Mouse (Mus musculus): ENCODE data around the gene Sez6l. TPM values are rescaled to one million over a fixed set of nuclear protein-coding genes. Genes with fewer than 3 reads are reported as not detected.

The Sez6l gene
- total and polyA plus RNA-seq, 3 experiments, result not detected

GRCm38 (mm10) chr5:112509916-112510315 lies 67.1 kb downstream of the Sez6l start:
- DNase-seq (ENCODE audit: extremely low read depth), result no peak
- no peaks in the 10 kb centered on the region for H3K79me2 ChIP-seq (replicated peaks; ENCODE audit: control insufficient read depth, extremely low read depth, insufficient read depth, poor library complexity, severe bottlenecking)
- H3K27ac ChIP-seq (ENCODE audit: insufficient read depth, low read depth), result no peak overlapping the region
- no peak overlapping the region for H3K9ac ChIP-seq (ENCODE audit: insufficient read depth, low read depth)
- no peak overlapping the region for H3K4me3 ChIP-seq (replicated peaks in 1 of 3; ENCODE audit: low read depth in 2 of 3, low read length in 2 of 3, poor library complexity in 1 of 3)
- TF ChIP-seq CTCF (conservative IDR thresholded peaks at IDR 0.05 in 1 of 2, IDR thresholded peaks at IDR 0.05 in 1 of 2; ENCODE audit: low read depth in 2 of 2, low read length in 2 of 2), result no peak
- TF ChIP-seq KAT2A (IDR thresholded peaks at IDR 0.05; ENCODE audit: insufficient replicate concordance, low read length), result no peak
- no peak for TF ChIP-seq BHLHE40 (IDR thresholded peaks at IDR 0.05; ENCODE audit: low read depth, low read length)
- TF ChIP-seq ELF1 (IDR thresholded peaks at IDR 0.05; ENCODE audit: low read depth, low read length), result no peak
- no peak for TF ChIP-seq CHD1 (IDR thresholded peaks at IDR 0.05; ENCODE audit: low read depth, low read length)
- dilution Hi-C loops (cut with MboI; ENCODE audit: extremely low pct_ligation_motif_present, extremely low pct_unique_long_range_greater_than_20kb, low sequenced_read_pairs), result no loop called here
- no peaks in the 10 kb centered on the region for H3K4me1 ChIP-seq (ENCODE audit: control insufficient read depth in 1 of 2, insufficient read depth in 2 of 2)
- no peak overlapping the region for H3K4me2 ChIP-seq (ENCODE audit: insufficient read depth, low read depth, poor library complexity, severe bottlenecking)
- H3K36me3 ChIP-seq (replicated peaks in 1 of 2; ENCODE audit: control insufficient read depth in 1 of 2, insufficient read depth in 1 of 2, low read length in 1 of 2), result no peaks in the 10 kb centered on the region
- no peaks in the 10 kb centered on the region for H3K27me3 ChIP-seq (replicated peaks)
- H3K9me3 ChIP-seq (replicated peaks; ENCODE audit: low read length), result peaks cover 83% of the 10 kb centered on the region
- in situ Hi-C loops (cut with MboI; ENCODE audit: low pct_ligation_motif_present, low pct_unique_long_range_greater_than_20kb, low sequenced_read_pairs), result no loop called here

DNA sequence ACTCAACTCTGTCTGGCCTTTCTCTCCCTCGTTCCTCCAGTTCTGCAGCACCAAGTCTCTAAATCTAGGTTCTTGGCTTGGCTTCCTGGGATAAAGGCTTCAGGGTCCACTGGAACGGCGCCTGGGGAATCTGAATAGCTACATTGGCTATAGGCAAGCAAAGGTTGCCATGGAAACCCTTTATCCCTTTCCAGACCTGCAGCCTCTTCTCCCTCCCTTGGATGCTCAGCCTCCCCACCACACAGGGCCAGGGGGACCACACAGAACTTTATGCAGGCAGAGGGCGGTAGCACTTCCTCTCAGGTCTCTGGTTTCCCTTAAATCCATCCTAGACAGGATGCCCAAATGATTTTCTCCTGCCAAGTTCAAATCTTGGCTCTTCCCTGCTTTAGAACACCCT lies 71.4 kb downstream of the Sez6l start:
- no peak for TF ChIP-seq NRF1 (IDR thresholded peaks at IDR 0.05; ENCODE audit: low read depth, low read length)
- TF ChIP-seq JUN (IDR thresholded peaks at IDR 0.05; ENCODE audit: insufficient read depth, low read depth, low read length), result no peak
- no peak for TF ChIP-seq POLR2A (IDR thresholded peaks at IDR 0.05; ENCODE audit: low read depth, low read length)
- no peak for TF ChIP-seq USF1 (IDR thresholded peaks at IDR 0.05; ENCODE audit: low read depth, low read length)
- Histone ChIP-seq H3K36me3 (replicated peaks in 1 of 2; ENCODE audit: control insufficient read depth in 1 of 2, insufficient read depth in 1 of 2, low read length in 1 of 2) (no peaks in the 10 kb centered on the region), H3K9ac (ENCODE audit: insufficient read depth, low read depth) (no peak overlapping the region), H3K79me2 (replicated peaks; ENCODE audit: control insufficient read depth, extremely low read depth, insufficient read depth, poor library complexity, severe bottlenecking) (no peaks in the 10 kb centered on the region), H3K9me3 (replicated peaks; ENCODE audit: low read length) (peaks cover 95% of the 10 kb centered on the region), H3K4me3 (replicated peaks in 1 of 3; ENCODE audit: low read depth in 2 of 3, low read length in 2 of 3, poor library complexity in 1 of 3) (no peak overlapping the region), H3K27me3 (replicated peaks) (no peaks in the 10 kb centered on the region), H3K4me2 (ENCODE audit: insufficient read depth, low read depth, poor library complexity, severe bottlenecking) (no peak overlapping the region), H3K4me1 (ENCODE audit: control insufficient read depth in 1 of 2, insufficient read depth in 2 of 2) (no peaks in the 10 kb centered on the region), H3K27ac (ENCODE audit: insufficient read depth, low read depth) (no peak overlapping the region)
- no peak for DNase-seq (ENCODE audit: extremely low read depth)
- dilution Hi-C loops (cut with MboI; ENCODE audit: extremely low pct_ligation_motif_present, extremely low pct_unique_long_range_greater_than_20kb, low sequenced_read_pairs) (no loop called here), in situ Hi-C loops (cut with MboI; ENCODE audit: low pct_ligation_motif_present, low pct_unique_long_range_greater_than_20kb, low sequenced_read_pairs) (no loop called here)

GRCm38 (mm10) chr5:112501384-112501783 lies 75.6 kb downstream of the Sez6l start:
- H3K9ac ChIP-seq (ENCODE audit: insufficient read depth, low read depth), result no peak overlapping the region
- H3K27ac ChIP-seq (ENCODE audit: insufficient read depth, low read depth), result no peak overlapping the region
- H3K4me1 ChIP-seq (ENCODE audit: control insufficient read depth in 1 of 2, insufficient read depth in 2 of 2), result no peaks in the 10 kb centered on the region
- no peak for DNase-seq (ENCODE audit: extremely low read depth)
- peaks cover 89% of the 10 kb centered on the region for H3K9me3 ChIP-seq (replicated peaks; ENCODE audit: low read length)
- H3K79me2 ChIP-seq (replicated peaks; ENCODE audit: control insufficient read depth, extremely low read depth, insufficient read depth, poor library complexity, severe bottlenecking), result no peaks in the 10 kb centered on the region
- H3K4me3 ChIP-seq (replicated peaks in 1 of 3; ENCODE audit: low read depth in 2 of 3, low read length in 2 of 3, poor library complexity in 1 of 3), result no peak overlapping the region
- in situ Hi-C loops (cut with MboI; ENCODE audit: low pct_ligation_motif_present, low pct_unique_long_range_greater_than_20kb, low sequenced_read_pairs), result no loop called here
- H3K36me3 ChIP-seq (replicated peaks in 1 of 2; ENCODE audit: control insufficient read depth in 1 of 2, insufficient read depth in 1 of 2, low read length in 1 of 2), result no peaks in the 10 kb centered on the region
- dilution Hi-C loops (cut with MboI; ENCODE audit: extremely low pct_ligation_motif_present, extremely low pct_unique_long_range_greater_than_20kb, low sequenced_read_pairs), result no loop called here
- no peak overlapping the region for H3K4me2 ChIP-seq (ENCODE audit: insufficient read depth, low read depth, poor library complexity, severe bottlenecking)
- no peak for TF ChIP-seq RAD21 (IDR thresholded peaks at IDR 0.05; ENCODE audit: low read depth, low read length)
- no peak for TF ChIP-seq E2F4 (IDR thresholded peaks at IDR 0.05; ENCODE audit: insufficient replicate concordance, low read depth, low read length)
- H3K27me3 ChIP-seq (replicated peaks), result no peaks in the 10 kb centered on the region
